Mouse (Mus musculus) brain, adult 2 months (tissue): ENCODE measurements at regions not wholly inside any gene's neighbourhood (a gene's known extent, or its start where the extent isn't known, plus 50 kb on each side); places are given as distances from the start of the nearest gene placed in this dataset.
A peak's percentile ranks its signal among the peaks of the same experiment; 100 is the strongest.

ENCODE experiments used
- DNase-seq: peaks from one replicate; pipeline ENCODE4 v3.0.0; 2011; ENCODE audit warnings: low read depth, low spot score

DNA sequence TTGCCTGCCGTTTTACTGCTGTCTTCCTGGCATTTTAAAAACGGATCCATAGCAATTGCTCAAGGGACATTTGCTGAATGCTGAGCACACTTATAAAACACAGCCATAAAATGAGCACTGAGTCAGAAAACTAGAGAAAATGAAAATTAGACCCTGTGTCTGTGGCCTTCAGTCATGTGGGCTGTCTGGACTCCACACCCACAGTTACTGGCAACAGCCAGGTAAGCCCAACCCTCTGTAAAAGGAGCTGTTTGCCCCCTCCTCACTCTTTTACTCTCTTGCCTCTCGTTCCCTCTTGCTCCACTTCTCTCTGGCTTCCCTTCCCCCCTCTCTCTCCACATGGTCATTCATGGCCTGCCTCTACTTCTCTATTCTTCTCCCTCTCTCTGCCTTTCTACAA is 2169.9 kb downstream of the 9330182O14Rik start:
- DNase-seq: no peak

- peak; percentile 97 for DNase-seq
Measured at GRCm38 (mm10) chr15:42309586-42309985, 2175.4 kb downstream of the 9330182O14Rik start.

- peak; percentile 29 for DNase-seq
Measured at GRCm38 (mm10) chr15:42311166-42311565, 2177.0 kb downstream of the 9330182O14Rik start.

GRCm38 (mm10) chr15:42320349-42320748 is 2186.2 kb downstream of the 9330182O14Rik start:
- DNase-seq: peak; percentile 8

DNA sequence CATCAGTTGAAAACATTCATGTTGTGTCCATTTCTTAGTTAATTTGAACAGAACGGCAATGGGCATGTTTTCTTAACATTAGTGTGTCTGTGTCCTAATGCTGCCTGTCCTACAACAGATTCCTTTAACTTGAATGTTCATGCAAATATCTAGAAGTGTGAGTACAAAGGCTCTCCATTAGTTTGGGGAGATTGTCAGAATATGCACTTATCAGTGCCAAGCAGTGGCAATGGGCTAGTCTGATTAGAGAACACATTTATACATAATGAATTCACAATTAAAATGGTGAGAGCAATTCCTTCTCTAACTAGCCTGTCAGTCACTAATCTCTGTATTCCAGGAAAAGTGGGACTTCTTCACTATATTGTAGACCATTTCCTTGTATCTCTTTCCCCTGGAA is 2188.8 kb downstream of the 9330182O14Rik start:
- no peak for DNase-seq

GRCm38 (mm10) chr15:42325221-42325620 is 2191.1 kb downstream of the 9330182O14Rik start:
- DNase-seq: peak; percentile 98

GRCm38 (mm10) chr15:42328535-42328934 is 2194.4 kb downstream of the 9330182O14Rik start:
- peak; percentile 53 for DNase-seq

DNA sequence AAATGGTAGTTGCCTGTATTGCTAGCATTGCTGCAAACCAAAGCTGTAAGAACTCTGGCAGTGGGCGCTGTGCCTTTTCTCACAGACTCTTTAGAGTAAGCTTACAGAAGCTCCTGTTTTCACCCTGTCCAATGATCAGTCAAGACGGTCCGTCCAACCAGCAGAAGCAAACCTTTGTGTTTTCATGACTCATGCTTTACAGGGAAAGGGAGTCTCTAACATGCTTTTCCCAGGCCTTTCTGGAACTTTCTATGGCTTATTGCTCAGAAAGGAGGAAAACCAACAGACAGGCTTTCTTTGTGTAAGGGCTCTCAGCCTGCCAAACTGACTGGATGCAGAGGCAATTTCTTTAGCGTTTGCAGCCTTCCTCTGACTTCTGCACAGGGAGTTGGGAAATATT is 2195.6 kb downstream of the 9330182O14Rik start:
- DNase-seq: no peak

DNA sequence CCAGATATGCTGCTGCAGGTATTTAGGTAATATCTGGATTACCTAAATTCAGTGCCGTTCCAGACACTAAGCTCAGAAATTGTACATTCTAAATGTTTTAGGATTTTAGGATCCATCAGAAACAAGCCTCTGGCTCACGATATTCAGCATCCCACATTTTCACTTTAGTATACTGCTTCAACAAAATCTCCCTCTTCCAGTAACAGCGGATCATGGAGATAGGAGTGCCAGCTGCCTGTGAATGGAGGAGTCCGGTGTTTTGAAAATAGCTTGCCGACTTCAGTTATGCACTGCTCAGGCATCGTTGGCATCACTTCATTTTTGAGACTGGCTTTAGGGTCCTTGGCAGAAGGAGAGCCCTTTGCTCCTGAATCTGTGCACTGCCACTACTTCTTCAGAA is 2199.5 kb downstream of the 9330182O14Rik start:
- DNase-seq: no peak

DNA sequence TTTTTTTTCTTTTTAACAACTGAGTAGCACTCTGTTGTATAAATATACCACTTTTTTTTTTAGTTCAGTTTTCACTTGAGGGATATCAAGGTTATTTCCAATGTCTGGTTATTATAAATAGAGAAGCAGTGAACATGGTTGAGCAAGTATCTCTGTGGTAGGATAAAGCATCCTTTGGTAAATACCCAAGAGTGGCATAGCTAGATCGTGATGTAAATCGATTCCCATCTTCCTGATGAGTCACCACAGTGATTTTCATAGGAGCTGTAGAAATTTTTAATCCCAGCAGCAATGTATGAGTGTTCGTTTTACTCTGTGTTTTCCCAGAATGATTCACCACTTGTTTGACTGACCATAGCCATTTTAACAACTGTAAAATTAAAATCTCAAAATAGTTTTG is 2212.0 kb downstream of the 9330182O14Rik start:
- DNase-seq: no peak

DNA sequence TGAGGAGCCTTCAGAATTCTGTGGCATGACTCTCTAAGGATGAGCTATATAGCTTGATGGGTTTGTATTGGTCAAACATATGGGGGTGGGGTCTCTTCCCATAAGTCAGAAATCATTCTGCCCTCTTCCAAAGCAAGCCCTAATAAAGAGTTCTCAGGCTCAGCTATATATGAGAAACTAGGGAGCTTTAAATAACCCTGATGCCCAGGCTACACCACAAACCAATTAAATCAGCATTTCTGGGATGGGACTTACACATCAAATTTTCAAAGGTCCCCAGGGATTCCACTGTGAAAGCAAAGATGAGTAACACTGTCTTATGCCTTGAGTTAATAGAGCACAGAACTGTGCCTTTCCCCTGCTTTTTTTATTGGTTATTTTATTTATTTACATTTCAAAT is 2227.7 kb downstream of the 9330182O14Rik start:
- DNase-seq: no peak

DNA sequence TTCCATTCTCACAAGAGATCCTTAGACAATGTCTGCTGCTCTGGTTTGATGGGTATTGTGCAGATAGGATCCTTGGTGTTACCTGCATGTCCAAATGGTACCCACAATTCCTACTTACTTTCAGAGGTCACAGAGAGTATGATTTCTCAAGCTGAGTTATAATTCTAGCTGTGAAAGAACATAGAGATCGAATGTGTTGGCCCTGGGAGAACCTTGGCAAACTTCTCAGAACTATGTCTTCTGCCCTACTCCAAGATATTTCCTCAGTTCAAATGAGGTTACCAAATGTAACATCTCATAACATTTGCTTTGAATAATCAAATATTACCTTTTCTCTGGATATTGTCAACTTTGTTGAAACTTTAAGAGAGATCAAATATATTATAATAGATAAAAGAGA is 2230.8 kb downstream of the 9330182O14Rik start:
- DNase-seq: no peak

GRCm38 (mm10) chr15:42366796-42367195 is 2232.6 kb downstream of the 9330182O14Rik start:
- DNase-seq: no peak

- no peak for DNase-seq
Measured at GRCm38 (mm10) chr15:42369603-42370002, 2235.4 kb downstream of the 9330182O14Rik start.

GRCm38 (mm10) chr15:42370044-42370443 is 2235.9 kb downstream of the 9330182O14Rik start:
- DNase-seq: peak; percentile 30

- no peak for DNase-seq
Measured at GRCm38 (mm10) chr15:42372704-42373286, 2238.6 kb downstream of the 9330182O14Rik start.
